Mouse (Mus musculus): Measurements from ENCODE around the gene Mgat5.

GRCm38 (mm10) chr1:127320956-127321355, 116.1 kb downstream of the Mgat5 start:
- TF ChIP-seq GATA1 (IDR thresholded peaks at IDR 0.05; ENCODE audit: low read length) (no peak), TAL1 (IDR thresholded peaks at IDR 0.05; ENCODE audit: low read length) (no peak)

All from erythroblast, embryonic 14.5 days (primary cell).